Mouse (Mus musculus): Measurements from ENCODE around the gene Gck. TPM values are rescaled to one million over a fixed set of nuclear protein-coding genes. Genes with fewer than 3 reads are reported as not detected.

Gck gene
- 2.1 and 2.4 TPM in 2 replicates for polyA plus RNA-seq (2015; fragmentation: Nextera tagmentation; extraction: Ambion mirVana)

GRCm38 (mm10) chr11:5949586-5950352, at the start of gene Gck:
Gene Gck, minus strand, starts transcription at chr11:5950081.
- Histone ChIP-seq H3K36me3 (no peaks in the 10 kb centered on the region), H3K27me3 (no peaks in the 10 kb centered on the region), H3K4me2 (0 out of 2 replicates have a peak within 1 kb of the TSS, but pooled peaks have one; percentile 5), H3K4me1 (peaks cover 18% of the 10 kb centered on the region), H3K4me3 (no peak within 1 kb of the TSS), H3K9ac (peak within 1 kb of the TSS; percentile 36; the same call in 1 of the 2 replicates), H3K9me3 (no peaks in the 10 kb centered on the region), H3K27ac (peak within 1 kb of the TSS; percentile 64)
- WGBS = 72% methylated on average over 8 of the region's 8 CpGs
- ATAC-seq (ENCODE audit: insufficient number of reproducible peaks, insufficient read depth, low FRiP score, low TSS enrichment, low read depth) = 0 out of 2 replicates have a peak, but pooled peaks have one; percentile 29

GRCm38 (mm10) chr11:5998472-5998871, 48.6 kb upstream of the Gck start:
- Histone ChIP-seq H3K4me2 (no peak overlapping the region), H3K27ac (no peak overlapping the region), H3K9ac (no peak overlapping the region), H3K4me1 (peaks cover 18% of the 10 kb centered on the region), H3K4me3 (no peak overlapping the region), H3K27me3 (no peaks in the 10 kb centered on the region), H3K36me3 (no peaks in the 10 kb centered on the region), H3K9me3 (no peaks in the 10 kb centered on the region)
- ATAC-seq (ENCODE audit: insufficient number of reproducible peaks, insufficient read depth, low FRiP score, low TSS enrichment, low read depth) = no peak
- WGBS = 93% methylated on average over 2 of the region's 2 CpGs

- Histone ChIP-seq H3K9ac (no peak overlapping the region), H3K4me1 (peaks cover 15% of the 10 kb centered on the region)
These were observed 46.1 kb upstream of the Gck start for GRCm38 (mm10) chr11:5995989-5996388.

DNA sequence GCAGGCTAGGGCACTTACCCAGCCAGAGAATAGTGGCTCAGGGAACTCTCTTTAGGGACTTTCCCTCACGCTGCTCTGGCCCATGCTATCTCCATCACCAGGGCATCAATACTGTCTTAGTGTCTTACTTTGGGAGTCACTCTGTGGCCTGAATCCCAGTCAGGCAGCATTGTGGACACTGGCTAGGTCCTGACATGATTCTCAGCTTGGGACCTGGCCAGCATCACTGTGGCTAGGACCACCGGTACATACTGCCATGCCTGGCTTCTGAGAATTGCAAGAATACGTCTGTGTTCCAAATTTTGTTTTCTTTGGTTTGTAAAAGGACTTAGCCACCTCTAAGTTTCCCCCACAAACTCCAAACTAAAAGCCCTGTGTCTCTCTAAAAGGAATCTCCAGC, 45.0 kb upstream of the Gck start:
- ATAC-seq (ENCODE audit: insufficient number of reproducible peaks, insufficient read depth, low FRiP score, low TSS enrichment, low read depth) = no peak
- Histone ChIP-seq H3K9me3 (no peaks in the 10 kb centered on the region), H3K4me1 (peaks cover 4% of the 10 kb centered on the region), H3K9ac (no peak overlapping the region), H3K36me3 (no peaks in the 10 kb centered on the region), H3K4me2 (no peak overlapping the region), H3K4me3 (no peak overlapping the region), H3K27me3 (no peaks in the 10 kb centered on the region), H3K27ac (no peak overlapping the region)
- 74% methylated on average over 3 of the region's 3 CpGs for WGBS

More at GRCm38 (mm10) chr11:5995989-5996388, 46.1 kb upstream of the Gck start:
- H3K36me3 ChIP-seq = no peaks in the 10 kb centered on the region
- H3K9me3 ChIP-seq = no peaks in the 10 kb centered on the region
- WGBS = 15% methylated on average over 8 of the region's 8 CpGs
- no peaks in the 10 kb centered on the region for H3K27me3 ChIP-seq
- no peak overlapping the region for H3K4me3 ChIP-seq
- H3K4me2 ChIP-seq = no peak overlapping the region
- no peak for ATAC-seq (ENCODE audit: insufficient number of reproducible peaks, insufficient read depth, low FRiP score, low TSS enrichment, low read depth)
- H3K27ac ChIP-seq = no peak overlapping the region

DNA sequence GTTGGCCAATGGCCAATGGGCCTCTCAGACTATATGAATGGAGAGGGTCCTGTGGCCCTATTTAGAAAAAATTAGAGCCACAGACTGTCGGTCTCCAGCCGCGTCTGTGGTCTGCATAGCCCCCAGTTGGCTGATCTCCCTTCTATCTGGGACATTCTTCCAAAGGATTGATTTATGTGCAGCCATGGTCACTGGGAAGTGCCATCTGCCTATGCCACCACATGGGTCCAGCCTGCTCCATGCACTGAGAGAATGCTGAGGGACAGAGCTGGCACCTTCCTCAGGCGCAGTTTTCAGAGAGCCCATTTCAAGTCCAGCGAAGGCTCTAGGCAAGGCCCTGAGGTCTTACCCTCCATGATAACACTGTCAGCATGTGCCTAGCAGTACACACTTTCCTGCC, 44.3 kb upstream of the Gck start:
- Histone ChIP-seq H3K9ac (no peak overlapping the region), H3K36me3 (no peaks in the 10 kb centered on the region), H3K4me2 (no peak overlapping the region), H3K4me3 (no peak overlapping the region), H3K27ac (no peak overlapping the region), H3K9me3 (no peaks in the 10 kb centered on the region), H3K27me3 (no peaks in the 10 kb centered on the region), H3K4me1 (no peaks in the 10 kb centered on the region)
- ATAC-seq (ENCODE audit: insufficient number of reproducible peaks, insufficient read depth, low FRiP score, low TSS enrichment, low read depth) = no peak
- 86% methylated on average over 5 of the region's 5 CpGs for WGBS

GRCm38 (mm10) chr11:5990910-5991309, 41.0 kb upstream of the Gck start:
- H3K4me3 ChIP-seq = no peak overlapping the region
- H3K27me3 ChIP-seq = no peaks in the 10 kb centered on the region
- no peaks in the 10 kb centered on the region for H3K4me1 ChIP-seq
- ATAC-seq (ENCODE audit: insufficient number of reproducible peaks, insufficient read depth, low FRiP score, low TSS enrichment, low read depth) = no peak
- no peak overlapping the region for H3K27ac ChIP-seq
- no peaks in the 10 kb centered on the region for H3K9me3 ChIP-seq
- no peaks in the 10 kb centered on the region for H3K36me3 ChIP-seq
- no peak overlapping the region for H3K9ac ChIP-seq
- H3K4me2 ChIP-seq = no peak overlapping the region
- 25% methylated on average over 4 of the region's 4 CpGs for WGBS

- no peak for ATAC-seq (ENCODE audit: insufficient number of reproducible peaks, insufficient read depth, low FRiP score, low TSS enrichment, low read depth)
- WGBS = 85% methylated on average over 16 of the region's 16 CpGs
These were observed 40.2 kb upstream of the Gck start for GRCm38 (mm10) chr11:5989954-5990593.

GRCm38 (mm10) chr11:5988126-5988525, 38.2 kb upstream of the Gck start:
- 76% methylated on average over 10 of the region's 10 CpGs for WGBS
- no peak for ATAC-seq (ENCODE audit: insufficient number of reproducible peaks, insufficient read depth, low FRiP score, low TSS enrichment, low read depth)

More at GRCm38 (mm10) chr11:5989954-5990593, 40.2 kb upstream of the Gck start:
- Histone ChIP-seq H3K36me3 (no peaks in the 10 kb centered on the region), H3K27me3 (no peaks in the 10 kb centered on the region), H3K4me3 (no peak overlapping the region), H3K4me1 (no peaks in the 10 kb centered on the region), H3K9me3 (no peaks in the 10 kb centered on the region), H3K27ac (no peak overlapping the region), H3K9ac (no peak overlapping the region), H3K4me2 (no peak overlapping the region)

GRCm38 (mm10) chr11:5983629-5984028, 33.7 kb upstream of the Gck start:
- Histone ChIP-seq H3K27ac (no peak overlapping the region), H3K9ac (no peak overlapping the region), H3K9me3 (no peaks in the 10 kb centered on the region), H3K4me3 (no peak overlapping the region), H3K4me2 (no peak overlapping the region), H3K4me1 (no peaks in the 10 kb centered on the region), H3K36me3 (no peaks in the 10 kb centered on the region), H3K27me3 (no peaks in the 10 kb centered on the region)
- WGBS = 90% methylated on average over 5 of the region's 5 CpGs
- no peak for ATAC-seq (ENCODE audit: insufficient number of reproducible peaks, insufficient read depth, low FRiP score, low TSS enrichment, low read depth)

More at GRCm38 (mm10) chr11:5988126-5988525, 38.2 kb upstream of the Gck start:
- no peaks in the 10 kb centered on the region for H3K27me3 ChIP-seq
- no peak overlapping the region for H3K27ac ChIP-seq
- H3K4me2 ChIP-seq = no peak overlapping the region
- no peak overlapping the region for H3K4me3 ChIP-seq
- H3K9me3 ChIP-seq = no peaks in the 10 kb centered on the region
- no peaks in the 10 kb centered on the region for H3K4me1 ChIP-seq
- H3K9ac ChIP-seq = no peak overlapping the region
- H3K36me3 ChIP-seq = no peaks in the 10 kb centered on the region

DNA sequence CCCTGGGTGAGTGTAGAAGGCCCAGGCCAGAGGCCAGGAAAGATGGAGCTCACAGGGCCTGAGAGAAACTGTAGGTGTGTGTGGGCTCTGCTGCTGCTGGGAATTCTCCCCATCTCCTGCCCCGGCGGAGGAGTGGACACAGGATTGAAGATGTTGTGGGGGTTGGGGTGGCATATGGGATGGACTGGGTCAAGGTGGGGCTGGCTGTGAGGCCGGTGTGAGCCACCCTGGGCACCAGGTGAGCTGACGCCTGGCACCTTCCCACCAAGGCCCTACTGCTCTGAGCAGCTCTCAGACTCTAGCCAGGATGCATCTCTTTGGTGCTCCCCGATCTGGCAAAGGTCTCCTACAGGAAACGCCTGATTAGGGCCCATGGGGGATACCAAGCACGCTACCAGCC, 31.4 kb upstream of the Gck start:
- WGBS = 78% methylated on average over 7 of the region's 7 CpGs

GRCm38 (mm10) chr11:5980561-5980960, 30.7 kb upstream of the Gck start:
- Histone ChIP-seq H3K9ac (no peak overlapping the region), H3K27ac (no peak overlapping the region), H3K36me3 (no peaks in the 10 kb centered on the region), H3K27me3 (no peaks in the 10 kb centered on the region), H3K4me1 (peaks cover 5% of the 10 kb centered on the region; the same call in 1 of the 2 replicates), H3K9me3 (no peaks in the 10 kb centered on the region), H3K4me2 (no peak overlapping the region), H3K4me3 (no peak overlapping the region)
- ATAC-seq (ENCODE audit: insufficient number of reproducible peaks, insufficient read depth, low FRiP score, low TSS enrichment, low read depth) = no peak
- 65% methylated on average over 8 of the region's 8 CpGs for whole genome bisulfite sequencing

More for the DNA sequence above, 31.4 kb upstream of the Gck start:
- Histone ChIP-seq H3K27me3 (no peaks in the 10 kb centered on the region), H3K9ac (no peak overlapping the region), H3K4me3 (no peak overlapping the region), H3K27ac (no peak overlapping the region), H3K9me3 (no peaks in the 10 kb centered on the region), H3K36me3 (no peaks in the 10 kb centered on the region), H3K4me1 (no peaks in the 10 kb centered on the region), H3K4me2 (no peak overlapping the region)
- no peak for ATAC-seq (ENCODE audit: insufficient number of reproducible peaks, insufficient read depth, low FRiP score, low TSS enrichment, low read depth)

GRCm38 (mm10) chr11:5980108-5980507, 30.2 kb upstream of the Gck start:
- Histone ChIP-seq H3K4me2 (no peak overlapping the region), H3K9me3 (no peaks in the 10 kb centered on the region), H3K4me3 (no peak overlapping the region), H3K9ac (no peak overlapping the region), H3K4me1 (peaks cover 7% of the 10 kb centered on the region; the same call in 1 of the 2 replicates), H3K27ac (no peak overlapping the region), H3K36me3 (no peaks in the 10 kb centered on the region), H3K27me3 (no peaks in the 10 kb centered on the region)
- ATAC-seq (ENCODE audit: insufficient number of reproducible peaks, insufficient read depth, low FRiP score, low TSS enrichment, low read depth) = no peak
- 90% methylated on average over 2 of the region's 2 CpGs for WGBS
